Mouse (Mus musculus) adrenal gland (tissue): Measurements from ENCODE around the gene Ddr1.

ENCODE experiments used
- intact Hi-C: fragments of 180-260 bp; cut with DNase I; formaldehyde crosslinking; loops from one replicate; pipeline ENCODE4 v1.15.1; 2025

Ddr1 gene

GRCm38 (mm10) chr17:35639352-35639751 is 65.1 kb downstream of the Ddr1 start:
- intact Hi-C loops: no loop called here

- intact Hi-C loops: no loop called here
Observed at GRCm38 (mm10) chr17:35638475-35639190, 65.8 kb downstream of the Ddr1 start.

GRCm38 (mm10) chr17:35636363-35636762 is 68.1 kb downstream of the Ddr1 start:
- intact Hi-C loops: loop anchor here (2.0 kb wide), 1 partner anchor 30 kb away; the partner anchor contains the start of gene Vars2

GRCm38 (mm10) chr17:35635699-35636111 is 68.7 kb downstream of the Ddr1 start:
- intact Hi-C loops: loop anchor here (2.0 kb wide), 1 partner anchor 31 kb away; the partner anchor contains the start of gene Vars2

- intact Hi-C loops: no loop called here
Observed at GRCm38 (mm10) chr17:35635202-35635601, 69.2 kb downstream of the Ddr1 start.

- intact Hi-C loops: no loop called here
Observed at GRCm38 (mm10) chr17:35633992-35634391, 70.4 kb downstream of the Ddr1 start.
